Mouse (Mus musculus) embryonic facial prominence, embryonic 12.5 days (tissue): ENCODE measurements around the gene Cdh15. TPM values are rescaled to one million over a fixed set of nuclear protein-coding genes. Genes with fewer than 3 reads are reported as not detected.

Experiments used
- ATAC-seq: fragments of 200-750 bp; cut with Nextera tagmentation; 2 replicates; pipeline ENCODE4 v1.8.0; 2017; ENCODE audit not compliant: insufficient number of reproducible peaks, insufficient read depth, low FRiP score, low TSS enrichment
- H3K27ac ChIP-seq: fragments of 300-500 bp; sonication (generic); 2 replicates; pipeline ENCODE4 v1.5.1; 2016; ENCODE audit warnings: mild to moderate bottlenecking
- H3K27me3 ChIP-seq: fragments of 300-500 bp; sonication (generic); 2 replicates; pipeline ENCODE4 v1.6.1; 2016; ENCODE audit warnings: mild to moderate bottlenecking, moderate library complexity
- H3K36me3 ChIP-seq: fragments of 300-500 bp; sonication (generic); 2 replicates; pipeline ENCODE4 v1.6.1; 2016; ENCODE audit warnings: mild to moderate bottlenecking
- H3K4me1 ChIP-seq: fragments of 300-500 bp; sonication (generic); 2 replicates; pipeline ENCODE4 v1.6.1; 2016
- H3K4me2 ChIP-seq: fragments of 300-500 bp; sonication (generic); replicated peaks from 2 replicates; pipeline ENCODE4 v1.6.1; 2016; ENCODE audit warnings: mild to moderate bottlenecking, moderate library complexity
- H3K4me3 ChIP-seq: fragments of 300-500 bp; sonication (generic); 2 replicates; pipeline ENCODE4 v1.5.1; 2016; ENCODE audit warnings: mild to moderate bottlenecking
- H3K9ac ChIP-seq: fragments of 300-500 bp; sonication (generic); 2 replicates; pipeline ENCODE4 v1.6.1; 2016; ENCODE audit warnings: mild to moderate bottlenecking, moderate library complexity
- H3K9me3 ChIP-seq: fragments of 300-500 bp; sonication (generic); 2 replicates; pipeline ENCODE4 v1.6.1; 2016; ENCODE audit warnings: mild to moderate bottlenecking, moderate library complexity
- WGBS: fragments of 180-500 bp; shearing (Covaris S2); methylation state at CpG from one replicate; pipeline ENCODE4 v1.1.7; 2016; 5-methylcytosine and 5-hydroxymethylcytosine counted together
- polyA plus RNA-seq: library from polyadenylated mRNA; unstranded; fragments of >200 nt; fragmentation: Nextera tagmentation; extraction: Ambion mirVana; gene quantifications from 2 replicates; pipeline ENCODE4 v1.2.1, GENCODE M21; 2016

Gene Cdh15
- 11.3 and 11.7 TPM in 2 replicates for polyA plus RNA-seq

- H3K27ac ChIP-seq: peak within 1 kb of the TSS; percentile 12; the same call in 1 of the 2 replicates
- peak; percentile 65 for ATAC-seq
- H3K9me3 ChIP-seq: no peaks in the 10 kb centered on the region; the same call in 1 of the 2 replicates
- H3K36me3 ChIP-seq: no peaks in the 10 kb centered on the region
- peak within 1 kb of the TSS; percentile 39 for H3K4me2 ChIP-seq
- H3K4me1 ChIP-seq: peaks cover 13% of the 10 kb centered on the region
- H3K27me3 ChIP-seq: 0 out of 2 replicates have a peak, but pooled peaks cover 3% of the 10 kb centered on the region
- peak within 1 kb of the TSS; percentile 26 for H3K4me3 ChIP-seq
- H3K9ac ChIP-seq: peak within 1 kb of the TSS; percentile 11; the same call in 1 of the 2 replicates
- 11% methylated on average over 18 of the region's 18 CpGs for WGBS
These were observed at the start of gene Cdh15 for GRCm38 (mm10) chr8:122847829-122848561. Gene Cdh15, plus strand, starts transcription at chr8:122847966.

GRCm38 (mm10) chr8:122803906-122804761 is 43.6 kb upstream of the Cdh15 start:
- Histone ChIP-seq H3K4me3 (no peak overlapping the region), H3K4me2 (no peak overlapping the region), H3K9ac (no peak overlapping the region), H3K27me3 (no peaks in the 10 kb centered on the region), H3K4me1 (peaks cover 7% of the 10 kb centered on the region; the same call in 1 of the 2 replicates), H3K9me3 (no peaks in the 10 kb centered on the region), H3K36me3 (no peaks in the 10 kb centered on the region), H3K27ac (no peak overlapping the region)
- 26% methylated on average over 15 of the region's 15 CpGs for WGBS
- no peak for ATAC-seq

DNA sequence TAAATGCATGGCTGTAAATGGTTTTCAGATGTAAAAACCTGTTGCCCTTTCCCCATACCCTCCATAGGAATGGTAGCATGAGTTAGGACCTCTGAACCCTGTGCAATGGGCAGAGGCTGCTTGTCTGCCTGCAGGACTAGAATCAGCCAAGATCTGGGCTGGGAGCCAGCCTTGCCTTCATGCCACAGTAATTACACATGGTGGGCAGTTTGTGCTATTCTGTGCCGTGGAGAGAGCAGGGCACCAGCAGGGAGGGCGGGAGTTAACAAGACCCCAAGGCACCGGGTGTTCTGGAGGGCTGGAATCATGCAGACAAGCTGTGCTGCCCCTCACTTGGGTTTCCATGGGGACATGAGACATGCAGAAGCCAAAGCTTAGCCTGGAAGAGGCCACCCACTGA is 42.4 kb upstream of the Cdh15 start:
- Histone ChIP-seq H3K4me3 (no peak overlapping the region), H3K36me3 (no peaks in the 10 kb centered on the region), H3K27ac (no peak overlapping the region), H3K4me2 (no peak overlapping the region), H3K9me3 (no peaks in the 10 kb centered on the region), H3K27me3 (no peaks in the 10 kb centered on the region), H3K9ac (no peak overlapping the region), H3K4me1 (peaks cover 7% of the 10 kb centered on the region; the same call in 1 of the 2 replicates)
- ATAC-seq: no peak
- 52% methylated on average over 3 of the region's 3 CpGs for WGBS

DNA sequence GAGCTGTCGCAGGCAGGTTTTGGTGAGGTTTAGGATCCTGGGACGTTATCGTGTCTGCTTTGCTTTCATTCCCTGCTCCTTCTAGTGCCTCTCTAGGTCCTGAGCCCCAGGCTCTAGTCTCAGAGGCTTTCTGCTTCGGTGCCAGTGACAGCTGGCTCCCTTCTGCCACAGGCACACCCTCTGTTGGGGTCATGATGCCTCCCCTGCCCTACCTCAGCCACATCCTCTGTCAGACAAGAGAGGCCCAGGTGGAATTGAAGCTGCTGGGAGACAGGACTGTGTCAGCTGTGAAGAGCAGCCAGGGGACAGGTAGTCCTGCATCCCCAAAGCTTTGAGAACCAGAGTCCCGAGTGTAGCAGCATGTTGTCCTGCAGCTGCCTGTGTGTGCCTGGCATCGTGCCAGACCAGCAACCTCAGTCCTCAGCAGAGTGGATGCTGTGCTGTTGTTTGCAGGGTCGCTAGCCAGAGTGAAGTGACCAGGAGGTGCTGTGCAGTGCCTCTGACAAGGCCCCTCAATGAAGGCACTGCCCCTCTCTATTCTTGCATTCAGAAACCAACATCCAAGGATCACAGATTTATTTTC is 40.7 kb upstream of the Cdh15 start:
- peaks cover 7% of the 10 kb centered on the region; the same call in 1 of the 2 replicates for H3K4me1 ChIP-seq
- no peak overlapping the region; the same call in 1 of the 2 replicates for H3K9ac ChIP-seq

GRCm38 (mm10) chr8:122807907-122808306 is 39.9 kb upstream of the Cdh15 start:
- H3K27me3 ChIP-seq: no peaks in the 10 kb centered on the region
- no peak for ATAC-seq
- WGBS: 87% methylated on average over 4 of the region's 4 CpGs
- no peak overlapping the region for H3K4me3 ChIP-seq
- H3K36me3 ChIP-seq: peaks cover 7% of the 10 kb centered on the region; the same call in 1 of the 2 replicates
- peaks cover 7% of the 10 kb centered on the region; the same call in 1 of the 2 replicates for H3K4me1 ChIP-seq
- no peak overlapping the region for H3K9ac ChIP-seq
- H3K4me2 ChIP-seq: no peak overlapping the region
- no peak overlapping the region for H3K27ac ChIP-seq
- H3K9me3 ChIP-seq: no peaks in the 10 kb centered on the region

More for the DNA sequence above, 40.7 kb upstream of the Cdh15 start:
- peaks cover 5% of the 10 kb centered on the region; the same call in 1 of the 2 replicates for H3K36me3 ChIP-seq
- no peaks in the 10 kb centered on the region for H3K27me3 ChIP-seq
- H3K27ac ChIP-seq: no peak overlapping the region
- ATAC-seq: no peak
- H3K4me2 ChIP-seq: no peak overlapping the region
- no peaks in the 10 kb centered on the region for H3K9me3 ChIP-seq
- 75% methylated on average over 7 of the region's 7 CpGs for WGBS
- H3K4me3 ChIP-seq: no peak overlapping the region

DNA sequence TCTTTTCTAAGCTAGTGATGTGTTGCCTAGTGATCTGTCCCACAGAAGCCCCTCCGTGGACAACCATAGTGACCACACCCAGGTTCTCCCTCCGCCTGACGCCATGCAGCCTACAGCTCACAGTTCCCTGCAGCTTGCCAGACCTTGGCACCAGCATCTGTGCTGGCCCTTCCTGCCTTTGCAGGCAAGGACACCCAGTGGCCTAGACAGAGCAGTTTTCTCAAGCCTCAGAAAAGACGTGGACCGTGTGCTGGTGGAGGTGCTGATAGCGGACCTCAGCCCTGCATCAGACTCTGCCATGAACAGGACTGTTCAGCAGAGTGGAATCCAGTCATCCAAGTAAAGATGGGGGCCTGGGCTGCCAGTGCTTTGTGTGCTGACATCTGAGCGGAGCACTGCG is 37.4 kb upstream of the Cdh15 start:
- Histone ChIP-seq H3K36me3 (peaks cover 24% of the 10 kb centered on the region), H3K4me3 (no peak overlapping the region), H3K9ac (no peak overlapping the region), H3K27ac (no peak overlapping the region), H3K27me3 (no peaks in the 10 kb centered on the region), H3K4me1 (no peaks in the 10 kb centered on the region), H3K9me3 (no peaks in the 10 kb centered on the region), H3K4me2 (no peak overlapping the region)
- no peak for ATAC-seq
- WGBS: 88% methylated on average over 8 of the region's 8 CpGs

GRCm38 (mm10) chr8:122811870-122812494 is 35.8 kb upstream of the Cdh15 start:
- Histone ChIP-seq H3K36me3 (peaks cover 28% of the 10 kb centered on the region), H3K4me2 (no peak overlapping the region), H3K27me3 (no peaks in the 10 kb centered on the region), H3K4me3 (no peak overlapping the region), H3K4me1 (no peaks in the 10 kb centered on the region), H3K27ac (no peak overlapping the region), H3K9ac (no peak overlapping the region), H3K9me3 (no peaks in the 10 kb centered on the region)
- no peak for ATAC-seq
- 92% methylated on average over 16 of the region's 16 CpGs for WGBS

GRCm38 (mm10) chr8:122812610-122813250 is 35.0 kb upstream of the Cdh15 start:
- Histone ChIP-seq H3K4me1 (peaks cover 2% of the 10 kb centered on the region), H3K9me3 (no peaks in the 10 kb centered on the region), H3K4me2 (no peak overlapping the region), H3K27ac (no peak overlapping the region), H3K4me3 (no peak overlapping the region), H3K9ac (no peak overlapping the region), H3K27me3 (no peaks in the 10 kb centered on the region), H3K36me3 (peaks cover 35% of the 10 kb centered on the region)
- 0 out of 2 replicates have a peak, but pooled peaks have one; percentile 16 for ATAC-seq
- 67% methylated on average over 14 of the region's 14 CpGs for WGBS

DNA sequence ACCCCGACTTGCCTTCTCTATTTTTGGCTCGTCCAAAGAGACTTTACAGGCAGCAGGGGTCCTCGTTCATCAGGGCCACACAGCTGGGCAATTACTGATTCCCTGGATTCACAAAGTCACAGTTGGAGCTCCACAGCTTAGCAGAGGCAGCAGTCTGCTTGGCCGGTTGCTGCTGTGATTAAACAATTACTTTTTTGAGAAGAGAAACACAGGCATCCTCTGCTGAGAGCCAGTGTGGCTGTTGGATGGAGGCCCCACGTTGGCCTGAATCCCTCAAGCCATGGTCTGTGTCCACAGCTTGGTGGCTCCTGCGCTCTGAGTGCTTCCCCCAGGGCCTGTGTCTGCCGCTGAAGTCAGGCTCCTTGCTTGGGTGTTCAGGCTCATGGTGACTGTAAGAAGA is 33.2 kb upstream of the Cdh15 start:
- Histone ChIP-seq H3K36me3 (peaks cover 35% of the 10 kb centered on the region), H3K4me2 (no peak overlapping the region), H3K4me3 (no peak overlapping the region), H3K27ac (no peak overlapping the region), H3K9ac (no peak overlapping the region), H3K9me3 (no peaks in the 10 kb centered on the region), H3K4me1 (peaks cover 5% of the 10 kb centered on the region), H3K27me3 (no peaks in the 10 kb centered on the region)
- ATAC-seq: no peak
- WGBS: 24% methylated on average over 7 of the region's 7 CpGs

- H3K9ac ChIP-seq: no peak overlapping the region
- peaks cover 30% of the 10 kb centered on the region for H3K36me3 ChIP-seq
- H3K27me3 ChIP-seq: no peaks in the 10 kb centered on the region
- no peaks in the 10 kb centered on the region for H3K9me3 ChIP-seq
- no peak overlapping the region for H3K27ac ChIP-seq
- H3K4me1 ChIP-seq: peaks cover 5% of the 10 kb centered on the region
- no peak overlapping the region for H3K4me3 ChIP-seq
- no peak for ATAC-seq
- H3K4me2 ChIP-seq: no peak overlapping the region
- WGBS: 89% methylated on average over 6 of the region's 6 CpGs
These were observed 30.8 kb upstream of the Cdh15 start for GRCm38 (mm10) chr8:122816965-122817364.
